14 mouse cellular contexts compared by ENCODE assay signal in genomic region chr5:139399991-139400390, GRCm38 (mm10).
DNase-seq lines count a peak whose midpoint lies in the region; ATAC-seq lines count a peak whose summit lies in the region.
"Had no signal": no experiment of that assay in that cellular context is flagged by ENCODE, and none has a peak within 500 bp of the region (broad histone marks: within the 10 kb centered on the region; RNA-seq: fewer than 3 reads in every experiment).

No protein-coding gene starts in this region.

- no peak for ATAC-seq in cerebellum, adult (ENCODE audit: insufficient number of reproducible peaks, low FRiP score, low TSS enrichment)
- ATAC-seq: forebrain, embryonic 13.5 days; forebrain, postnatal 0 days; intestine, embryonic 16.5 days had no signal

- peak; percentile 49 to 58 for DNase-seq in cerebellum, adult 18-20 months
- DNase-seq in cerebellum, postnatal 14 days: peak; percentile 78 to 88
- DNase-seq in cerebellum, adult 11-12 months: no peak
- peak; percentile 43 for DNase-seq in lung, postnatal 36 days
- no peak for DNase-seq in lung, postnatal 4 days
- DNase-seq in cerebellum, postnatal 36 days: peak; percentile 48
- DNase-seq: adrenal gland, adult 2 months; forebrain, postnatal 0 days; gastrocnemius, postnatal 14 days; heart, postnatal 14 days; kidney, adult 2 months had no signal

Comparison
In these comparisons a context has a peak if more than half of its experiments do, and no peak if none do; other contexts are left out.
1. DNase-seq: peak in cerebellum, adult 18-20 months (2 of 2), cerebellum, postnatal 14 days (2 of 2), lung, postnatal 36 days (single experiment) and cerebellum, postnatal 36 days (2 of 2); none in cerebellum, adult 11-12 months (single experiment) and lung, postnatal 4 days (0 of 2).